Mouse (Mus musculus): ENCODE results near the gene Opn3. TPM values are rescaled to one million over a fixed set of nuclear protein-coding genes. Genes with fewer than 3 reads are reported as not detected.

Opn3 gene
- total and polyA plus RNA-seq, 3 experiments: 3.0 to 6.6 (median 5.6) TPM

- no peak for DNase-seq
- WGBS: 89% methylated on average over 4 of the region's 4 CpGs
Observed at GRCm38 (mm10) chr1:175659900-175660299, 32.7 kb downstream of the Opn3 start.

DNA sequence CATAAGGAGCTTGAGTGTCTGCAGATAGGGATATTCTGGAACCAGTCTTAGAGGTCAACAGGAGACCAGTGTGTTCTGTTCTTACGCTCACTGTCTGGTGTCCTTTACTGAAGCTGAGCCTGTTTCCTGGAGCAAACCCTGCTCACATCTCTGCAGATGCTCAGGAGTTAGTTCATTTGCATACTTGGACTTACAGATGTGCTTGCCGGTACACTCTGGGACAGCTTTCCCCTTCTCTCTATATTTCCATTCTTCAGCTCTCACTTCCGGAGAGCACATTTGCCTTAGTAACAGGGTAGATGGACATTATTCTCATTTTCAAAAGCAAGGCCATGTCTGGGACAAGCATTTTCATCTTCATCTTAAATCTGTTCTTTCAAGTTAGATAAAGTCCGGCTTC lies 44.0 kb downstream of the Opn3 start:
- Histone ChIP-seq H3K27me3 (ENCODE audit: control insufficient read depth, insufficient read depth, low read length) (no peaks in the 10 kb centered on the region), H3K4me1 (ENCODE audit: control insufficient read depth, insufficient read depth, low read length) (no peaks in the 10 kb centered on the region), H3K4me3 (no peak overlapping the region), H3K27ac (no peak overlapping the region), H3K9ac (ENCODE audit: low read depth, low read length) (no peak overlapping the region), H3K79me2 (replicated peaks; ENCODE audit: control insufficient read depth, insufficient read depth, low read length) (no peaks in the 10 kb centered on the region), H3K36me3 (ENCODE audit: control insufficient read depth, insufficient read depth, low read length) (no peaks in the 10 kb centered on the region)
- TF ChIP-seq EP300 (IDR thresholded peaks at IDR 0.05; ENCODE audit: insufficient read depth, low read depth, low read length) (no peak), CTCF (IDR thresholded peaks at IDR 0.05) (no peak), POLR2A (IDR thresholded peaks at IDR 0.05; ENCODE audit: insufficient read depth, low read depth, low read length) (no peak)
- no peak for DNase-seq
- WGBS: 87% methylated on average over 4 of the region's 4 CpGs
- intact Hi-C loops (cut with DNase I): no loop called here

More at GRCm38 (mm10) chr1:175659900-175660299, 32.7 kb downstream of the Opn3 start:
- H3K36me3 ChIP-seq (ENCODE audit: control insufficient read depth, insufficient read depth, low read length): no peaks in the 10 kb centered on the region
- H3K27ac ChIP-seq: no peak overlapping the region
- intact Hi-C loops (cut with DNase I): loop anchor here (10.0 kb wide), 1 partner anchor 615 kb away; no protein-coding TSS in a partner anchor
- H3K9ac ChIP-seq (ENCODE audit: low read depth, low read length): no peak overlapping the region
- no peaks in the 10 kb centered on the region for H3K79me2 ChIP-seq (replicated peaks; ENCODE audit: control insufficient read depth, insufficient read depth, low read length)
- H3K27me3 ChIP-seq (ENCODE audit: control insufficient read depth, insufficient read depth, low read length): no peaks in the 10 kb centered on the region
- H3K4me1 ChIP-seq (ENCODE audit: control insufficient read depth, insufficient read depth, low read length): no peaks in the 10 kb centered on the region
- no peak overlapping the region for H3K4me3 ChIP-seq
- TF ChIP-seq CTCF (IDR thresholded peaks at IDR 0.05): no peak
- TF ChIP-seq EP300 (IDR thresholded peaks at IDR 0.05; ENCODE audit: insufficient read depth, low read depth, low read length): no peak
- TF ChIP-seq POLR2A (IDR thresholded peaks at IDR 0.05; ENCODE audit: insufficient read depth, low read depth, low read length): no peak

DNA sequence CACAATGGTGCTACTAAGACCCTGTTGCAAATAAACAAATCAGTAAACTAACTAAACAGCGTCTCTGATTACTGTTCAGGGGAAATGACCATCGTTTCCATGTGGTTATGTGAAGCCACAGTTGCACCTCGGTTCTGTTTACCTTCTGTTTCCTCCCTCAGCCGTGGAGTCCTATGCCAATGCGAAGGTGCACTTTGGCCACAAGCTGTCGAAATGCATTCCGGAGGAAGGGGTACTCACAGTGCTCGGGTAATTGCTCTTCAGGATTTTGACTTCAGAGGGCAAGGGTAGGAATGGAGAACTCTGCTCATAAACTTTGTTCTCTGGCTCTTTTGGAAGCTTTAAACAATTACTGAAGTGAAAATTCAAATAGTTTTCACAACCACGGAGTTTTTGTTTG lies 45.6 kb downstream of the Opn3 start:
- intact Hi-C loops (cut with DNase I): no loop called here
- H3K27me3 ChIP-seq (ENCODE audit: control insufficient read depth, insufficient read depth, low read length): no peaks in the 10 kb centered on the region
- H3K9ac ChIP-seq (ENCODE audit: low read depth, low read length): no peak overlapping the region
- H3K36me3 ChIP-seq (ENCODE audit: control insufficient read depth, insufficient read depth, low read length): no peaks in the 10 kb centered on the region
- no peaks in the 10 kb centered on the region for H3K79me2 ChIP-seq (replicated peaks; ENCODE audit: control insufficient read depth, insufficient read depth, low read length)
- no peak overlapping the region for H3K27ac ChIP-seq
- no peak overlapping the region for H3K4me3 ChIP-seq
- no peak for DNase-seq
- H3K4me1 ChIP-seq (ENCODE audit: control insufficient read depth, insufficient read depth, low read length): no peaks in the 10 kb centered on the region
- WGBS: 64% methylated on average over 9 of the region's 9 CpGs
- TF ChIP-seq CTCF (IDR thresholded peaks at IDR 0.05) (no peak), POLR2A (IDR thresholded peaks at IDR 0.05; ENCODE audit: insufficient read depth, low read depth, low read length) (no peak), EP300 (IDR thresholded peaks at IDR 0.05; ENCODE audit: insufficient read depth, low read depth, low read length) (no peak)

DNA sequence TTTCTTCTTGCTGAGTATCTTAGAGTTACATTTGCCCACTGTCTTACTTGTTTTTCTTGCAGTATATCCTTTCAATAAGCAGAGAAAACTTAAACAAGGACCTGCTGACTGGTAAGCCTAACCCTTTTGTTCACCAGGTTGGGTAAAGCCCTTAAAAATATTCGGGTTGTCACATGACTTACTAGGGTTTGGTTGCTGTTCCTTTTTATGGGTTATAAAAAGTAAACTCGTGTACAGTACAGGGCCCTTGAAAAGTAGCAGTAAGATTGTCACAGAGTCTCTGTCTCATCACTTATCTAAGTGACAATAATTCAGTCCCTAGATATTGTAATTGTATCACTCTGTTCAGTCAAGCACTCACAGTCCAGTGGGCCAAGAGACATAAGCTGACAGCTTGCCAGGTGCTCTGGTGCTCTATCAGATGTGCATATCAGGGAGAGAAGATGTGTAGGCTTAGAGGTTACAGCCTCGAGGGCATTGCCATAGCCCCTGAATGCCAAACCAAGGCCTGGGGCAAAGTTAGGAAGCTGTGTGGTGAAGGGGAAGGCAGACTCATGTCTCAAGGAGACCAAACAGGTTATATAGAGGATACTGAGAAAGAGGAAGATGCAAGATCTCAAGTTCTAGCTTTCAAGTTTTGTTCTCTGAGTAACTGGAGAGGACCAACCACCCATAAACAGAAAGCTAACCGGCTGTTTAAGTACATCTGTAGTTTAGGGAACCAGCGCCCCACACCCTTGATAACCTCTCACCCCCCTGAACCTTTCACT lies 48.9 kb downstream of the Opn3 start:
- Histone ChIP-seq H3K4me1 (ENCODE audit: control insufficient read depth, insufficient read depth, low read length) (no peaks in the 10 kb centered on the region), H3K27me3 (ENCODE audit: control insufficient read depth, insufficient read depth, low read length) (no peaks in the 10 kb centered on the region), H3K27ac (no peak overlapping the region), H3K4me3 (no peak overlapping the region), H3K79me2 (replicated peaks; ENCODE audit: control insufficient read depth, insufficient read depth, low read length) (no peaks in the 10 kb centered on the region), H3K9ac (ENCODE audit: low read depth, low read length) (no peak overlapping the region), H3K36me3 (ENCODE audit: control insufficient read depth, insufficient read depth, low read length) (no peaks in the 10 kb centered on the region)
- 48% methylated on average over 5 of the region's 5 CpGs for WGBS
- TF ChIP-seq EP300 (IDR thresholded peaks at IDR 0.05; ENCODE audit: insufficient read depth, low read depth, low read length): no peak
- no peak for TF ChIP-seq POLR2A (IDR thresholded peaks at IDR 0.05; ENCODE audit: insufficient read depth, low read depth, low read length)
- TF ChIP-seq CTCF (IDR thresholded peaks at IDR 0.05): no peak
- no peak for DNase-seq
- intact Hi-C loops (cut with DNase I): no loop called here

DNA sequence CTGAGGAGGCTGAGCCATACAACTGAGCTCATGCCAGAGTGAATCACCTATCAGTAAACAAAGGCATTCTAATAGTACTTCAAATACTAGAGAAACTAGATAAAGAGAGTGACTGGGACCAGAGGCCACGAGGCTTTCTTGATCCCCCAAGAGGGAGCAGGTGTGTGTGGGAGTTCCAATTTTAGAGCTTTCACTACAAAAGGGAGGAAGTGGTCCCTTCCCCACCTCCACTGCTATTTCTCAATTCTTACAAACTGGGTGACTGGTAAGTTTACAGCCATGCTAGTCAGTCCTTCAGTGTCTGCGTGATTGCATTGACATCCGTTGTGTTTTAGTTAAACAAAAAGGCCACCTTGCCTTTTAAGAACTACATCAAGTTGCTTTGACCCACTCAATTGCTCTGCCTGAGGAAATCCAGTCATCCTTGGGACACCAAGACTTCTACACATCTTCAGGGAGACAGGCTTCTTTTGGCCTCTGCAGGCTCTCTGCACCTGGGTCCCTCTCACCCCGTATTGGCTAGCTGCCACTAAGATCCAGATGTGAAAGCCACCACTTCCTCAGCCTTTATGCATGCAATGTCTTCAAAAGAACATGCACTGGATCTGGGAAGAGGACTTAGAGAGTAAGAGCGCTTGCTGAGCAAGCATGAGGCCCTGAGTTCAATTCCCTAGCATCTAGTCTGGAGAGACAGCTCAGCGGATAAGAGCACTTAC lies 52.0 kb downstream of the Opn3 start:
- H3K4me3 ChIP-seq: no peak overlapping the region
- intact Hi-C loops (cut with DNase I): no loop called here
- TF ChIP-seq POLR2A (IDR thresholded peaks at IDR 0.05; ENCODE audit: insufficient read depth, low read depth, low read length) (no peak), CTCF (IDR thresholded peaks at IDR 0.05) (no peak), EP300 (IDR thresholded peaks at IDR 0.05; ENCODE audit: insufficient read depth, low read depth, low read length) (no peak)
- H3K27me3 ChIP-seq (ENCODE audit: control insufficient read depth, insufficient read depth, low read length): peaks cover 3% of the 10 kb centered on the region; the same call in 1 of the 2 replicates
- no peak overlapping the region for H3K27ac ChIP-seq
- no peaks in the 10 kb centered on the region for H3K36me3 ChIP-seq (ENCODE audit: control insufficient read depth, insufficient read depth, low read length)
- no peak overlapping the region for H3K9ac ChIP-seq (ENCODE audit: low read depth, low read length)
- no peaks in the 10 kb centered on the region for H3K79me2 ChIP-seq (replicated peaks; ENCODE audit: control insufficient read depth, insufficient read depth, low read length)
- no peaks in the 10 kb centered on the region for H3K4me1 ChIP-seq (ENCODE audit: control insufficient read depth, insufficient read depth, low read length)
- 67% methylated on average over 6 of the region's 6 CpGs for WGBS
- peak in 1 of 2 experiments; percentile 18 for DNase-seq

GRCm38 (mm10) chr1:175639072-175639471 lies 53.5 kb downstream of the Opn3 start:
- H3K9ac ChIP-seq (ENCODE audit: low read depth, low read length): no peak overlapping the region
- H3K27ac ChIP-seq: no peak overlapping the region
- no peak overlapping the region for H3K4me3 ChIP-seq
- no peaks in the 10 kb centered on the region for H3K36me3 ChIP-seq (ENCODE audit: control insufficient read depth, insufficient read depth, low read length)
- WGBS: 79% methylated on average over 7 of the region's 7 CpGs
- H3K27me3 ChIP-seq (ENCODE audit: control insufficient read depth, insufficient read depth, low read length): peaks cover 3% of the 10 kb centered on the region; the same call in 1 of the 2 replicates
- no peak for DNase-seq
- H3K79me2 ChIP-seq (replicated peaks; ENCODE audit: control insufficient read depth, insufficient read depth, low read length): no peaks in the 10 kb centered on the region
- H3K4me1 ChIP-seq (ENCODE audit: control insufficient read depth, insufficient read depth, low read length): no peaks in the 10 kb centered on the region
- TF ChIP-seq EP300 (IDR thresholded peaks at IDR 0.05; ENCODE audit: insufficient read depth, low read depth, low read length) (no peak), CTCF (IDR thresholded peaks at IDR 0.05) (no peak), POLR2A (IDR thresholded peaks at IDR 0.05; ENCODE audit: insufficient read depth, low read depth, low read length) (no peak)
- intact Hi-C loops (cut with DNase I): no loop called here

Measured in heart, adult 2 months (tissue).